In genomic region chr4:119142230-119142871, GRCm38 (mm10) we compare ENCODE assay signal across 9 mouse cellular contexts. TPM values are rescaled to one million over a fixed set of nuclear protein-coding genes. Genes with fewer than 3 reads are reported as not detected.
DNase-seq lines count a peak whose midpoint lies in the region; ATAC-seq lines count a peak whose summit lies in the region.
"Had no signal": no experiment of that assay in that cellular context is flagged by ENCODE, and none has a peak within 500 bp of the region (broad histone marks: within the 10 kb centered on the region; RNA-seq: fewer than 3 reads in every experiment).

No protein-coding gene starts in this region.

- no peaks in the 10 kb centered on the region for H3K9me3 ChIP-seq in neural tube, embryonic 15.5 days (replicated peaks)

- peak; percentile 62 to 81 for DNase-seq in adrenal gland, adult (ENCODE audit: inconsistent age in 2 of 2, low spot score in 1 of 2)
- no peak for DNase-seq in adrenal gland, adult 8-10 months
- DNase-seq in CD4-positive helper T cell, adult 2 months (ENCODE audit: low read depth, low spot score) = peak; percentile 35
- DNase-seq in cerebellum, postnatal 14 days = peak; percentile 71 to 82
- DNase-seq in kidney, adult 8-10 months = peak; percentile 32 to 63
- DNase-seq in lung, adult 18-20 months = peak; percentile 49 to 67

- WGBS in neural tube, embryonic 15.5 days = 28% methylated on average over 24 of the region's 24 CpGs

- no peaks in the 10 kb centered on the region for H3K27me3 ChIP-seq in neural tube, embryonic 15.5 days (replicated peaks)

- H3K36me3 ChIP-seq in neural tube, embryonic 15.5 days = no peaks in the 10 kb centered on the region

- H3K4me1 ChIP-seq in neural tube, embryonic 15.5 days = peaks cover 19% of the 10 kb centered on the region

- H3K27ac ChIP-seq in neural tube, embryonic 15.5 days (replicated peaks) = peak overlapping the region; percentile 78
- H3K27ac ChIP-seq: macrophage had no signal

- H3K4me3 ChIP-seq in neural tube, embryonic 15.5 days (replicated peaks) = peak overlapping the region; percentile 31

- peak overlapping the region; percentile 57 for H3K4me2 ChIP-seq in neural tube, embryonic 15.5 days

- ATAC-seq in granulocyte monocyte progenitor cell, adult 5-6 weeks (replicated peaks; ENCODE audit: poor library complexity, severe bottlenecking) = peak; percentile 81
- peak; percentile 82 for ATAC-seq in neural tube, embryonic 15.5 days (ENCODE audit: low FRiP score)

- no peak overlapping the region for H3K9ac ChIP-seq in neural tube, embryonic 15.5 days (replicated peaks)

RNA-seq across cellular contexts. Expression of gene Zfp691, which starts 31.6 kb away (rescaled TPM):
- total RNA-seq in adrenal gland, adult 8-10 months (2022) = 10 to 100 TPM; 11.7 to 14.2 (median 12.9) TPM
- total RNA-seq in granulocyte monocyte progenitor cell, adult 5-6 weeks (2014; fragmentation: Nextera tagmentation) = 1.3 and 2.4 TPM in 2 replicates
- total RNA-seq in granulocyte monocyte progenitor cell, adult 5-6 weeks (2017) = 2.4 and 4.5 TPM in 2 replicates
- polyA plus RNA-seq in neural tube, embryonic 15.5 days (2015; fragmentation: Nextera tagmentation; extraction: Ambion mirVana) = 4.4 and 4.8 TPM in 2 replicates

RNA-seq across cellular contexts. Expression of gene Slc2a1, which starts 33.8 kb away (rescaled TPM):
- total RNA-seq in adrenal gland, adult 8-10 months (2022) = 10 to 100 TPM; 22.2 to 27.9 (median 26.0) TPM
- 9.0 and 10.2 TPM in 2 replicates for total RNA-seq in granulocyte monocyte progenitor cell, adult 5-6 weeks (2014; fragmentation: Nextera tagmentation)
- total RNA-seq in granulocyte monocyte progenitor cell, adult 5-6 weeks (2017) = 6.5 and 12.4 TPM in 2 replicates
- polyA plus RNA-seq in neural tube, embryonic 15.5 days (2015; fragmentation: Nextera tagmentation; extraction: Ambion mirVana) = 78.8 and 91.3 TPM in 2 replicates

RNA-seq across cellular contexts. Expression of gene Ermap, which starts 47.5 kb away (rescaled TPM):
- total RNA-seq in adrenal gland, adult 8-10 months (2022) = under 1 TPM; 0.06 to 0.87 (median 0.39) TPM
- total RNA-seq in granulocyte monocyte progenitor cell, adult 5-6 weeks (2014; fragmentation: Nextera tagmentation) = 0.36 and 0.52 TPM in 2 replicates
- 0.26 and 2.4 TPM in 2 replicates for total RNA-seq in granulocyte monocyte progenitor cell, adult 5-6 weeks (2017)
- 0.79 and 1.2 TPM in 2 replicates for polyA plus RNA-seq in neural tube, embryonic 15.5 days (2015; fragmentation: Nextera tagmentation; extraction: Ambion mirVana)
- polyA plus RNA-seq: macrophage had no signal

RNA-seq across cellular contexts. Expression of gene Svbp, which starts 52.8 kb away (rescaled TPM):
- 10 to 100 TPM; 15.8 to 25.3 (median 17.1) TPM for total RNA-seq in adrenal gland, adult 8-10 months (2022)
- total RNA-seq in granulocyte monocyte progenitor cell, adult 5-6 weeks (2014; fragmentation: Nextera tagmentation) = 15.7 and 54.8 TPM in 2 replicates
- 23.4 and 125 TPM in 2 replicates for total RNA-seq in granulocyte monocyte progenitor cell, adult 5-6 weeks (2017)
- polyA plus RNA-seq in neural tube, embryonic 15.5 days (2015; fragmentation: Nextera tagmentation; extraction: Ambion mirVana) = 198 and 242 TPM in 2 replicates
